Mouse (Mus musculus) forebrain, embryonic 15.5 days (tissue): ENCODE measurements around the gene Gm11009. TPM values are rescaled to one million over a fixed set of nuclear protein-coding genes. Genes with fewer than 3 reads are reported as not detected.
"Not testable (repeated sequence)": the region's sequence is repeated elsewhere in the genome, so short reads cannot be mapped to it uniquely, and the experiment has no call there.

Source experiments
- ATAC-seq: fragments of 200-750 bp; cut with Nextera tagmentation; replicated peaks from 2 replicates; pipeline ENCODE4 v1.8.0; 2017; ENCODE audit warnings: mild to moderate bottlenecking, moderate TSS enrichment, moderate library complexity
- H3K27ac ChIP-seq: fragments of 300-500 bp; sonication (generic); replicated peaks from 2 replicates; pipeline ENCODE4 v1.5.1; 2015; ENCODE audit warnings: mild to moderate bottlenecking, inconsistent platforms
- H3K27me3 ChIP-seq: fragments of 300-500 bp; sonication (generic); 2 replicates; pipeline ENCODE4 v1.6.1; 2015; ENCODE audit warnings: inconsistent platforms
- H3K36me3 ChIP-seq: fragments of 300-500 bp; sonication (generic); 2 replicates; pipeline ENCODE4 v1.6.1; 2015; ENCODE audit warnings: mild to moderate bottlenecking, inconsistent platforms
- H3K4me1 ChIP-seq: fragments of 300-500 bp; sonication (generic); 2 replicates; pipeline ENCODE4 v1.6.1; 2015; ENCODE audit warnings: inconsistent platforms
- H3K4me2 ChIP-seq: fragments of 300-500 bp; sonication (generic); replicated peaks from 2 replicates; pipeline ENCODE4 v1.6.1; 2015; ENCODE audit warnings: mild to moderate bottlenecking, inconsistent platforms
- H3K4me3 ChIP-seq: fragments of 300-500 bp; sonication (generic); 2 replicates; pipeline ENCODE4 v1.5.1; 2015; ENCODE audit warnings: mild to moderate bottlenecking, inconsistent platforms
- H3K9ac ChIP-seq: fragments of 300-500 bp; sonication (generic); replicated peaks from 2 replicates; pipeline ENCODE4 v1.6.1; 2015; ENCODE audit warnings: mild to moderate bottlenecking, inconsistent platforms
- H3K9me3 ChIP-seq: fragments of 300-500 bp; sonication (generic); 2 replicates; pipeline ENCODE4 v1.6.1; 2016; ENCODE audit warnings: inconsistent platforms
- WGBS: fragments of 180-500 bp; shearing (Covaris S2); methylation state at CpG from one replicate; pipeline ENCODE4 v1.1.7; 2015; ENCODE audit warnings: mixed read lengths; 5-methylcytosine and 5-hydroxymethylcytosine counted together
- polyA plus RNA-seq: library from polyadenylated mRNA; unstranded; fragments of >200 nt; fragmentation: Nextera tagmentation; extraction: Ambion mirVana; gene quantifications from 2 replicates; pipeline ENCODE4 v1.2.1, GENCODE M21; 2015

Gene Gm11009
- polyA plus RNA-seq: not detected in 2 replicates

DNA sequence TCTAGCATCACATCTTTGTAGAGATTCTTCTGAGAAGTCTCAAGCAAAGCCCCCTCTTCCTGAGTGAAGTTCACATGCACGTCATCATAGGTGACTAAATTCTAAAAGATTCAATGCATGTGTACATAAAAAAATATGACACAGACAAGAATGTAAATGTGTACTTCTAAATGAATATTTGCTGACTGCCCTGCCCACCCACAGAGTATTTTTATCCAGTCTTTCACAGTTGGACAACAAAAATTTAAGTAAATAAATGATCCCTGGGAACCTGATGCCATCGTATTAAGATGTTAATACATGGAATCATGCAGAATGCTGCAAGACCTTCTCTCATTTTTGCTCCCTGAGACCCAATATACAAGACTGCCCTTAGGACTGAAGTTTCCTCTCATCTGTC, at the start of gene Gm11009:
Gm11009 (minus strand) TSS at position 101 of the 400 bp plus-strand sequence.
- not testable (repeated sequence) for ATAC-seq, H3K27ac ChIP-seq, H3K4me1 ChIP-seq, H3K9me3 ChIP-seq, H3K4me2 ChIP-seq, H3K4me3 ChIP-seq, H3K36me3 ChIP-seq, H3K27me3 ChIP-seq, H3K9ac ChIP-seq
- no CpG with 5 or more reads among the region's 2 CpGs for WGBS

Other genes with a start within 250 kb of the Gm11009 start
- gene Gm2004, start 169.7 kb downstream of the Gm11009 start, polyA plus RNA-seq: 0.80 and 1.6 TPM in 2 replicates
- 7.2 and 7.9 TPM in 2 replicates for gene 2210418O10Rik, start 92.9 kb downstream of the Gm11009 start, polyA plus RNA-seq
- gene Gm14435, start 104.1 kb upstream of the Gm11009 start, polyA plus RNA-seq: 11.8 and 13.4 TPM in 2 replicates
- 5.4 and 18.1 TPM in 2 replicates for gene Gm14434, start 167.3 kb upstream of the Gm11009 start, polyA plus RNA-seq
- not detected in 2 replicates for gene Zfp967, start 201.6 kb upstream of the Gm11009 start, polyA plus RNA-seq